Mouse (Mus musculus) MEL (cell line): Measurements from ENCODE around the gene Ssh1.

Source experiments
- CTCF ChIP-seq, 3 experiments: IDR thresholded peaks in 2 of 3; conservative IDR thresholded peaks in 1 of 3; 2 replicates each; pipeline ENCODE4 v1.5.1; 2011 to 2012; ENCODE audit warnings: low read length in 3 of 3, low read depth in 2 of 3, mild to moderate bottlenecking in 2 of 3, improper control_type of control experiment in 1 of 3, inconsistent platforms in 1 of 3, mixed read lengths in 1 of 3, moderate library complexity in 1 of 3; ENCODE audit not compliant: control insufficient read depth in 1 of 3, insufficient read depth in 1 of 3, poor library complexity in 1 of 3, severe bottlenecking in 1 of 3
- JUND ChIP-seq: IDR thresholded peaks from 2 replicates; pipeline ENCODE4 v1.6.1; 2011; ENCODE audit warnings: low read depth, mild to moderate bottlenecking, improper control_type of control experiment, low read length
- KAT2A ChIP-seq: conservative IDR thresholded peaks from 2 replicates; pipeline ENCODE4 v1.6.1; 2012; ENCODE audit warnings: low read depth, low read length, improper control_type of control experiment, inconsistent platforms
- POLR2A ChIP-seq, 2 experiments: IDR thresholded peaks; 2 replicates each; pipeline ENCODE4 v1.6.1; 2011 to 2012; ENCODE audit warnings: low read length in 2 of 2, mild to moderate bottlenecking in 2 of 2, control low read depth in 1 of 2, improper control_type of control experiment in 1 of 2, low read depth in 1 of 2, moderate library complexity in 1 of 2; ENCODE audit not compliant: control insufficient read depth in 1 of 2, insufficient read depth in 1 of 2, poor library complexity in 1 of 2
- RCOR1 ChIP-seq: IDR thresholded peaks from 2 replicates; pipeline ENCODE4 v1.6.1; 2012; ENCODE audit warnings: low read depth, mild to moderate bottlenecking, inconsistent platforms, low read length, improper control_type of control experiment

DNA sequence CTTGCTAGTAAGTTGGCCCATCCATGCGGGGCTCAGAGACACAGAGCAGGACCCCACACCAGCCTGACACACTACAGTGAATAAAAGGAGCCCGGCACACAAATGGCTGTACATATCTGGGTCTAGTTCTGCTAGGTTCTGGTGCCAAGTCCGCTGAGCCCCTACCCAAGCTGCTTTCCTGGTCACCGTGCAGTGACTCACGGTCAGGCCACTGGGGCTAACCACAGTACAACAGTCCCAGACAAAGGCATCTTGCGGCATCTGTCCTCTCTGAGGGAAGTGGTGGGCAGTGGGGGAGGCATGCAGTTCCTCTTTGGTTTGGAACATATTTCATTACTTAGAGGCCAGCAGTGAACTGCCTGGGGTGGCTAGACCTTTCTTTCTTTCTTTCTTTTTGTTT, 48.6 kb downstream of the Ssh1 start:
- TF ChIP-seq POLR2A (IDR thresholded peaks at IDR 0.05; ENCODE audit: control insufficient read depth in 1 of 2, insufficient read depth in 1 of 2, low read depth in 1 of 2, low read length in 2 of 2, poor library complexity in 1 of 2) (no peak), CTCF (IDR thresholded peaks at IDR 0.05 in 2 of 3, conservative IDR thresholded peaks at IDR 0.05 in 1 of 3; ENCODE audit: control insufficient read depth in 1 of 3, insufficient read depth in 1 of 3, low read depth in 2 of 3, low read length in 3 of 3, poor library complexity in 1 of 3, severe bottlenecking in 1 of 3) (no peak), RCOR1 (no peak), JUND (no peak), KAT2A (no peak)
